ENCODE assay signal across 32 mouse cellular contexts in the genomic region with DNA sequence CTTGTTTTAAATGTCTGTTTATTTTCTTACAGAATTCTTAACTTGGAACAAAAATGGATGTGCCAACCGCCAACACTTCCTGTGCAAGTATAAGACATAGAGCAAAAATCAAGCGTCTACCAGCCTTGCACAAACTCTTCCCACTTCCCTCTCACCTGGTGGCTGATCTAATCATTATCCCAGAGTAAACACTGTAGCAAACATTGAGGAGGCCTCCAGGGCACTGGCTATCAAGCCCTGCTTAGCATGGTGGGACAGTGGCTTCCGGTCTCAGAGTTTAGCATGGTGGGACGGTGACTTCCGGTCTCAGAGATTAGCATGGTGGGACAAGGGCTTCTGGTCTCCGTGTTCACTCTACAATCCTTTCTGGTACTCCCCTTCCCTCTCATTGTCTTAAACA. TPM values are rescaled to one million over a fixed set of nuclear protein-coding genes. Genes with fewer than 3 reads are reported as not detected.
A peak's percentile ranks its signal among the peaks of the same experiment; 100 is the strongest.
DNase-seq lines count a peak whose midpoint lies in the region; ATAC-seq lines count a peak whose summit lies in the region.
"Had no signal": no experiment of that assay in that cellular context is flagged by ENCODE, and none has a peak within 500 bp of the region (broad histone marks: within the 10 kb centered on the region; RNA-seq: fewer than 3 reads in every experiment).

No protein-coding gene starts in this region.

- H3K9ac ChIP-seq in liver, embryonic 13.5 days = no peak overlapping the region
- H3K9ac ChIP-seq in liver, embryonic 11.5 days (ENCODE audit: low read depth, low read length) = no peak overlapping the region
- no peak overlapping the region for H3K9ac ChIP-seq in stomach, embryonic 15.5 days
- H3K9ac ChIP-seq: embryonic facial prominence, embryonic 12.5 days; hindbrain, embryonic 13.5 days; limb, embryonic 15.5 days; lung, embryonic 14.5 days; neural tube, embryonic 15.5 days had no signal

- DNase-seq in liver, embryonic 13.5 days = no peak
- no peak for DNase-seq in liver, embryonic 11.5 days (ENCODE audit: low spot score)
- DNase-seq in urinary bladder, postnatal 14 days (ENCODE audit: low spot score) = peak; percentile 26
- DNase-seq in urinary bladder, adult 2 months (ENCODE audit: low spot score) = no peak
- no peak for DNase-seq in cerebellum, adult 11-12 months
- no peak for DNase-seq in kidney, adult 8-10 months
- DNase-seq: adrenal gland, postnatal 14 days; cerebellum, adult 11 months; cerebellum, adult 9-11 months; embryo, embryonic 11 days; gastrocnemius, postnatal 25 days; heart, adult 18-20 months; heart, postnatal 36 days; kidney, adult 2 months; layer of hippocampus, postnatal 36 days; lung, embryonic 14.5 days; lung, postnatal 14 days; midbrain, embryonic 14.5 days; right cerebral cortex, postnatal 25 days; thymus, adult 18-20 months; thymus, postnatal 25 days had no signal

- H3K4me1 ChIP-seq in liver, embryonic 13.5 days (replicated peaks) = no peaks in the 10 kb centered on the region
- H3K4me1 ChIP-seq in liver, embryonic 11.5 days (replicated peaks; ENCODE audit: control insufficient read depth, insufficient read depth, low read length) = 0 out of 2 replicates have a peak, but pooled peaks cover 2% of the 10 kb centered on the region
- peaks cover 4% of the 10 kb centered on the region; the same call in 1 of the 2 replicates for H3K4me1 ChIP-seq in stomach, embryonic 15.5 days
- H3K4me1 ChIP-seq: embryonic facial prominence, embryonic 12.5 days; hindbrain, embryonic 13.5 days; limb, embryonic 15.5 days; neural tube, embryonic 15.5 days had no signal

- no peak overlapping the region for H3K4me3 ChIP-seq in liver, embryonic 13.5 days (replicated peaks)
- no peak overlapping the region for H3K4me3 ChIP-seq in liver, embryonic 11.5 days (ENCODE audit: low read depth, low read length)
- no peak overlapping the region for H3K4me3 ChIP-seq in stomach, embryonic 15.5 days (replicated peaks)
- H3K4me3 ChIP-seq: embryonic facial prominence, embryonic 12.5 days; hindbrain, embryonic 13.5 days; limb, embryonic 10.5 days; limb, embryonic 15.5 days; neural tube, embryonic 15.5 days had no signal

- H3K9me3 ChIP-seq in liver, embryonic 13.5 days (replicated peaks) = no peaks in the 10 kb centered on the region
- H3K9me3 ChIP-seq in liver, embryonic 11.5 days (ENCODE audit: control insufficient read depth, low read length) = no peaks in the 10 kb centered on the region
- no peaks in the 10 kb centered on the region for H3K9me3 ChIP-seq in stomach, embryonic 15.5 days
- H3K9me3 ChIP-seq: embryonic facial prominence, embryonic 12.5 days; hindbrain, embryonic 13.5 days; limb, embryonic 10.5 days; limb, embryonic 15.5 days; neural tube, embryonic 15.5 days had no signal

- ATAC-seq in liver, embryonic 13.5 days (ENCODE audit: low read depth) = peak; percentile 48; the same call in 1 of the 2 replicates
- no peak for ATAC-seq in liver, embryonic 11.5 days (replicated peaks; ENCODE audit: low FRiP score)
- ATAC-seq in stomach, embryonic 15.5 days (ENCODE audit: insufficient read depth, low FRiP score, low read depth) = peak; percentile 78
- ATAC-seq: forebrain, embryonic 14.5 days; Patski had no signal

- no peaks in the 10 kb centered on the region for H3K27me3 ChIP-seq in liver, embryonic 13.5 days
- no peaks in the 10 kb centered on the region for H3K27me3 ChIP-seq in liver, embryonic 11.5 days (replicated peaks; ENCODE audit: control insufficient read depth, insufficient read depth, low read length)
- H3K27me3 ChIP-seq in stomach, embryonic 15.5 days (replicated peaks) = no peaks in the 10 kb centered on the region
- H3K27me3 ChIP-seq: embryonic facial prominence, embryonic 12.5 days; hindbrain, embryonic 13.5 days; limb, embryonic 15.5 days; neural tube, embryonic 15.5 days; Patski had no signal

- 65% methylated on average over 6 of the region's 6 CpGs for WGBS in liver, embryonic 13.5 days (ENCODE audit: insufficient replicate concordance)
- WGBS in liver, embryonic 11.5 days = 69% methylated on average over 6 of the region's 6 CpGs
- WGBS in stomach, embryonic 15.5 days = 59% methylated on average over 6 of the region's 6 CpGs

- no peak overlapping the region; the same call in 1 of the 2 replicates for H3K27ac ChIP-seq in liver, embryonic 13.5 days
- H3K27ac ChIP-seq in liver, embryonic 11.5 days (ENCODE audit: low read depth, low read length) = no peak overlapping the region
- H3K27ac ChIP-seq in stomach, embryonic 15.5 days = no peak overlapping the region
- H3K27ac ChIP-seq: embryonic facial prominence, embryonic 12.5 days; hindbrain, embryonic 13.5 days; kidney, postnatal 0 days; limb, embryonic 10.5 days; limb, embryonic 15.5 days; neural tube, embryonic 15.5 days had no signal

- H3K36me3 ChIP-seq in liver, embryonic 13.5 days = no peaks in the 10 kb centered on the region
- H3K36me3 ChIP-seq in liver, embryonic 11.5 days (ENCODE audit: control insufficient read depth, insufficient read depth, low read length) = no peaks in the 10 kb centered on the region
- no peaks in the 10 kb centered on the region for H3K36me3 ChIP-seq in stomach, embryonic 15.5 days
- H3K36me3 ChIP-seq: embryonic facial prominence, embryonic 12.5 days; hindbrain, embryonic 13.5 days; limb, embryonic 10.5 days; limb, embryonic 15.5 days; neural tube, embryonic 15.5 days had no signal

- no peak overlapping the region for H3K4me2 ChIP-seq in liver, embryonic 13.5 days
- H3K4me2 ChIP-seq in liver, embryonic 11.5 days = no peak overlapping the region
- no peak overlapping the region for H3K4me2 ChIP-seq in stomach, embryonic 15.5 days
- H3K4me2 ChIP-seq: embryonic facial prominence, embryonic 12.5 days; heart, embryonic 11.5 days; hindbrain, embryonic 13.5 days; limb, embryonic 15.5 days; lung, embryonic 14.5 days; neural tube, embryonic 15.5 days had no signal

RNA-seq across cellular contexts. Expression of gene Reg4, which starts 14.3 kb away (rescaled TPM):
- not detected in 2 replicates for polyA plus RNA-seq in liver, embryonic 13.5 days (2015; fragmentation: Nextera tagmentation; extraction: Ambion mirVana)
- polyA plus RNA-seq in liver, embryonic 11.5 days (2014; fragmentation: Nextera tagmentation; extraction: Ambion mirVana) = 0.16 TPM in 1 of 2 replicates, not detected in the other
- polyA plus RNA-seq in urinary bladder, adult 2 months (2012; rRNA removed) = not detected in 2 replicates
- polyA plus RNA-seq in stomach, embryonic 15.5 days (2015; fragmentation: Nextera tagmentation; extraction: Ambion mirVana) = 0.81 and 1.3 TPM in 2 replicates
- polyA plus RNA-seq: embryonic facial prominence, embryonic 12.5 days; forebrain, embryonic 14.5 days; heart, embryonic 11.5 days; heart, embryonic 16.5 days; hindbrain, embryonic 13.5 days; kidney, adult 2 months; limb, embryonic 10.5 days; limb, embryonic 15.5 days; lung, embryonic 14.5 days; midbrain, embryonic 14.5 days; neural tube, embryonic 15.5 days; Patski had no signal

RNA-seq across cellular contexts. Expression of gene Hmgcs2, which starts 44.0 kb away (rescaled TPM):
- 41.9 and 42.6 TPM in 2 replicates for polyA plus RNA-seq in liver, embryonic 13.5 days (2015; fragmentation: Nextera tagmentation; extraction: Ambion mirVana)
- 29.9 and 32.9 TPM in 2 replicates for polyA plus RNA-seq in liver, embryonic 11.5 days (2014; fragmentation: Nextera tagmentation; extraction: Ambion mirVana)
- polyA plus RNA-seq in urinary bladder, adult 2 months (2012; rRNA removed) = 55.3 and 70.4 TPM in 2 replicates
- 55.7 and 61.3 TPM in 2 replicates for polyA plus RNA-seq in stomach, embryonic 15.5 days (2015; fragmentation: Nextera tagmentation; extraction: Ambion mirVana)
